Mouse (Mus musculus) myocyte (in vitro differentiated cells): ENCODE data around the gene Pard3.

Source experiments
- CEBPB ChIP-seq: IDR thresholded peaks from 2 replicates; pipeline ENCODE4 v1.6.1; 2011; ENCODE audit warnings: mild to moderate bottlenecking, moderate library complexity; ENCODE audit not compliant: poor library complexity, insufficient read depth, severe bottlenecking
- POLR2A ChIP-seq: IDR thresholded peaks from one replicate; pipeline ENCODE4 v1.6.1; 2011; ENCODE audit warnings: low read depth, mild to moderate bottlenecking, control low read depth, moderate library complexity; ENCODE audit not compliant: insufficient read length
- POLR2AphosphoS2 ChIP-seq: IDR thresholded peaks from one replicate; pipeline ENCODE4 v1.6.1; 2011; ENCODE audit warnings: low read depth, control low read depth; ENCODE audit not compliant: insufficient read length
- TCF12 ChIP-seq: IDR thresholded peaks from one replicate; pipeline ENCODE4 v1.6.1; 2011; ENCODE audit warnings: mild to moderate bottlenecking, control low read depth; ENCODE audit not compliant: poor library complexity, insufficient read depth, severe bottlenecking
- USF1 ChIP-seq: IDR thresholded peaks from one replicate; pipeline ENCODE4 v1.6.1; 2011; ENCODE audit warnings: low read depth, mild to moderate bottlenecking, control low read depth, moderate library complexity

GRCm38 (mm10) chr8:127079244-127079805 is 15.6 kb downstream of the Pard3 start:
- no peak for TF ChIP-seq POLR2A
- no peak for TF ChIP-seq TCF12
- TF ChIP-seq USF1: no peak
- no peak for TF ChIP-seq CEBPB
- no peak for TF ChIP-seq POLR2AphosphoS2
